Mouse (Mus musculus) G1E (cell line): ENCODE data around the gene Hsd17b11.

Experiments used
- CTCF ChIP-seq: IDR thresholded peaks from 2 replicates; pipeline ENCODE4 v1.5.1; 2012; ENCODE audit warnings: low read depth, low read length, inconsistent platforms, mixed read lengths
- GATA2 ChIP-seq: IDR thresholded peaks from 2 replicates; pipeline ENCODE4 v1.6.1; 2012; ENCODE audit warnings: low read depth, low read length, inconsistent platforms, borderline replicate concordance
- TAL1 ChIP-seq: conservative IDR thresholded peaks from 2 replicates; pipeline ENCODE4 v1.6.1; 2012; ENCODE audit warnings: low read depth, low read length, inconsistent platforms, mixed read lengths

GRCm38 (mm10) chr5:104046256-104047199, 24.8 kb upstream of the Hsd17b11 start, which contains the start of gene Nudt9:
- TF ChIP-seq CTCF = no peak
- no peak for TF ChIP-seq GATA2
- TF ChIP-seq TAL1 = no peak
